Mouse (Mus musculus) A20 (cell line): ENCODE measurements around the gene Mettl8.

Source experiments
- DNase-seq: peaks from one replicate; pipeline ENCODE4 v3.0.0-alpha.2; 2011; ENCODE audit warnings: low read depth, low spot score

The Mettl8 gene

DNA sequence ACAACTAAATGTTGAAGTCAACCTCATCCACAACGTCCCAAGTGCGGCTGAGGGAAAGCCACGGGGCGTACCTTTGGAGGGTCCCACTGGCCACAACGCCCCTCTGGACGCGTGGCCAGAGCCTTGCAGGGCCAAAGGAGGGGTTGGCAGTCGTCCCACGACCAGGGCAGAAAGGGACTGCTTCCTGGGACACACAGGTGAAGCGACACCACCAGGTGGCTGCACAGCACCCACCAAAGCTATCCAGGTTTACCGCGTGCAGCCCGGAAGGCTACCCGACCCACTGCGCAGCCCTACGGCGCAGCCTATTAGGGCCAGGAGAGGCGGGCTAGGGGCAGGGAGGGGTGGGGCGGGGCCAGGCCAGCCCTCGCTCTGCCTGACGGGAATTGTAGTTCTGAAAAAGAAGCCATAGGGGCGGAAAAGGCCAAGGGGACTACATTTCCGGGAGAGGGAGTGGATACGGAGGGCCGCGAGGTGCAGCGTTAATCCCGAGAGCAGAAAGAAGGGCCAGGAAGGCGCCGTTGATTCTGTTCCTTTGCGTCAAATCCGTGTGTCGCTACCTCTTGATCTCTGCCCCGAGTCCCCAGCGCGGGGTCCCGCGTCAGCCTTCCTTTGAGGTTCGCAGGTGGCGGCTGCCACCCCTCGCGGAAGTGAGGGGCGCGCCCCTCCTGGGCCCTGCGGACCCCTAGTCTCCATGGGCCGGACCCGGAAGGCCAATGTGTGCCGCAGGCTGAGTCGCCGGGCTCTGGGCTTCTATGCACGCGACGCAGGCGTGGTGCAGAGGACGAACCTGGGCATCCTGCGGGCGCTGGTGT lies at the start of gene Mettl8, which contains the start of gene Dcaf17:
Gene Mettl8, minus strand, starts transcription at position 284 of the 815 bp plus-strand sequence.
Gene Dcaf17, plus strand, starts transcription at position 29 of the 815 bp plus-strand sequence.
- DNase-seq = peak; percentile 99

DNA sequence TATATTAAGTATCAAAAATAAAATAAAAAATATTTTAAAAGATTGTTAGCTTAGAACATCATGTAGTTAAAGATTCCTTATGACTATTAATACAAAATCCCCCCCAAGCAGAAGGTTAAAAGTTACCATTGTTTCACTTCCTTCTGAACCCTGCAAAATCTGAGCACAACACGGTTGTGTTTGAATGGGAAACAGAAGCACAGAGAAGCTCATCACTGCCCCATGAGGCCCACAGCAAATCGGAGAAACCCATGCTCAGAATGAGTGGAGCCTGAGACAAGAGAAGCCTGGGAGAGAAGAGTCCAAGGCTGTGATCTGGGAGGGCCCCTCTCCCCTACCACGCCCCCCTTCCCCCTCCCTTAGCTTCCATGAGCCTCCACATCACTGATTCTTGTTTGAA lies 49.3 kb upstream of the Mettl8 start:
- peak; percentile 87 for DNase-seq

DNA sequence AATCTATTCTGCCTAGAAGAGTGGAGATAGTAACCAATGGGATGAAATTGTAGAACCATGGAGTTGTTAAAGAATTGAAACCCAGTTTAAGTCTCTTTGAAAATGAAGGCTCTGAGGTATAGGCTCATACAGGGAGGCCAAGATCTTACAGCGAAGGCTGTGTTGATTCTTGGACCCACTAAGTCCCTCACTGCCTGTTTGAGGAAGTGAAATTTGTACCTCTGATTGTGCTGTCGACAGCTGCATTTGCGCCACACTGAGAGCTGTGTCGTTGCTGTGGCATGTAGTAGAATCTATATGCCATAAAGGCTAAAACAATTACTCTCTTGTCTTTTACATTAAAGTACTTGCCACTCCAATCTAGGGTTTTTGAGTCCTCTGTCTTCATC lies 47.9 kb upstream of the Mettl8 start:
- peak; percentile 90 for DNase-seq

DNA sequence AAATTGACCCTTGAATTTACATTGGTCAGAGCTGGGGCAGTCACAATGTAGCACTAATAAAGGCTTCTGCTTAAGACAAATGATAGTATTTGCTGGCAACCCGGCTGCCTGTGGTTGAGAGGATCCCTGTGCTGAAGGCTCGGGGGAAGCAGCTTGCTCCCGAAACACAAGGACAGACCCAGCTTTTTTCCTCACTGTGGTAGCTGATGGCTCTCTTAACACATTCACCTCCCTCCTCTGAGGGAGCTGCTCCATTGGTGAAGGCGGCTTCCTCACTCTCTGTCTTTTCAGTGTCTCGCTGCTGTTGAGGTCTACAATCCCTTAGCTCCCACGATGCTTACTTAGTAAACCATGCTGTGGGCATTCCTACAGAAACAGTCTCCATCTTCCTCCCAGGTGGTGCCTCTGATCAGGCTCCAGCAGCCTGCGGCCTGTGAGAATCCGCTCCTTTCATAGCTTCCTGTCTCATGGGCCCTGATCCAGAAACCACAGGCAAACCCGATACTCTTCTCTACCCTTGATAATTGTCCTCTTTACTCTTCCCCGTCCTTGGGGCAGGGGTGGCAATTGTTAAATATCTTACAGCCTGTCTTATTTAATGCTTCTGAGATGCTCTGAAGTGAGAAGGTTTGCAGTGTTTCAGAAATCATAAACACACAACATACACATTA lies 47.4 kb upstream of the Mettl8 start:
- DNase-seq = no peak

DNA sequence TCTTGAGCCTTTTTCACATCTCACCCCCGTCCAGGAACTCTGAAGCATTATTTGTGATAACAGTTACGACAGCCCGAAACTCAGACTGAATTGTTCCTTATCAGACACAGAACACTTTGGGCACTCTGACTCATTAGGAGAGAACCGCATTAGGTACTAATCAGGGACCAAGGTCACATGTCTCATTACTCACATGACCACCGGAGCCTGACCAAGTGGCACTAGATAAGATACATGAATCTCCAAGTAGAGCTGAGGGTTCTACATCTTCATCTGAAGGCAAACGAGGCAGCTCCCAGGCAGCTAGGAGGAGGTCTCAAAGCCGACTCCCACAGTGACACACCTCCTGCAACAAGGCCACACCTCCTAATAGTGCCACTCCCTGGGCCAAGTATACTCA lies 40.8 kb upstream of the Mettl8 start:
- DNase-seq = peak; percentile 79

DNA sequence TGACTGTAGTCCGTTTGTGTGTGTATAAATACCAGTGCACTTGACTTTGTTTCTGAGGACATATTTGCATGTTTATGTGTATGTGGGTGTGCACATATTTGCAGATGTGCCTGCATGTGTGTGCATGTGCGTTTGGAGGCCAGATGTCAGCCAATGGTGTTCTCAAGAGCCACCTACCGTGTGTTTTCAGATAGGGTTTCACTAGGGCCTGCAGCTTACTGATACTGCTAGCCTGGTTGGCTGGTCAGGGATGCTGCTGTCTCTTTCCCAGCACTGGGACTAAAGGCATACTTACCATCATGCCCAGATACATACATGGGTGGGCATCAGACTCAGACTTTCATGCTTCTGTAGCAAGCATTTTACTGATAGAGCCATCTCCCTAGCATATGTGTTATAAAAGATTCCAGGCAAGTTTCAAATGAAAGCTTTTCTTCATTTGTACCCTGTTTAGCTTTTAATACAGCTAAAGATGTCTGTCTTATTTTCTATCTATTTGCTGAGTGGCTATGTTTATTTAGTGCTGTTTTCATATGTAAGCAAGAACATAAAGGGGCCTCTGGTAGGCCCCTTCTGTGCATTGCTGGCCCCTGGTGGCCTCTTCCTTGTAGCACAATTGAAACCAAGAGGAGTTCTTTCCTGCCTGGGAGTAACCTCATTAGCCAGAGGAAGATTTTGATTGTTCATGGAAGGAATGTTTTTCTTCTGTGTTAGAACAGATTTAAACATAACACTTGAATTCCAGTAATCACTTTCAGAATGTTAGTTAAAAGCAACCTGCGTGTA lies 35.5 kb upstream of the Mettl8 start:
- DNase-seq = no peak

DNA sequence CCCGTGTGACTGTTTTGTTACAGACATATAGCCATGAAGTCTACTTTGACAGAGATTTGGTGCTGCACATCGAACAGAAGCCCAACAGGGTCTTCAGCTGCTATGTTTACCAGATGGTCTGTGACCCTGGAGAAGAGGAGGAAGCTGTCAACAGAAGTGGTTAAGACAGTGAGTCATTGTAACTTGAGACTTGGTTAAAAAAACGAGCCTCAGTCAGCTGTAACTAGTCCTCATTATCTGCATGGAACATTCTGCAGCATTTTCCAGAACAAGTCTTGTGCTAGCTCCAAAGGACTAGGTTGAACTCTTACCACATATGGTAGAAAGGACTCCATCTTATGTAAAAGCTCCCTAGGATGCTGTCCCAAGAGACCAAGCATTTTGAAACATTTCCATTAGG lies 34.4 kb upstream of the Mettl8 start:
- DNase-seq = no peak

DNA sequence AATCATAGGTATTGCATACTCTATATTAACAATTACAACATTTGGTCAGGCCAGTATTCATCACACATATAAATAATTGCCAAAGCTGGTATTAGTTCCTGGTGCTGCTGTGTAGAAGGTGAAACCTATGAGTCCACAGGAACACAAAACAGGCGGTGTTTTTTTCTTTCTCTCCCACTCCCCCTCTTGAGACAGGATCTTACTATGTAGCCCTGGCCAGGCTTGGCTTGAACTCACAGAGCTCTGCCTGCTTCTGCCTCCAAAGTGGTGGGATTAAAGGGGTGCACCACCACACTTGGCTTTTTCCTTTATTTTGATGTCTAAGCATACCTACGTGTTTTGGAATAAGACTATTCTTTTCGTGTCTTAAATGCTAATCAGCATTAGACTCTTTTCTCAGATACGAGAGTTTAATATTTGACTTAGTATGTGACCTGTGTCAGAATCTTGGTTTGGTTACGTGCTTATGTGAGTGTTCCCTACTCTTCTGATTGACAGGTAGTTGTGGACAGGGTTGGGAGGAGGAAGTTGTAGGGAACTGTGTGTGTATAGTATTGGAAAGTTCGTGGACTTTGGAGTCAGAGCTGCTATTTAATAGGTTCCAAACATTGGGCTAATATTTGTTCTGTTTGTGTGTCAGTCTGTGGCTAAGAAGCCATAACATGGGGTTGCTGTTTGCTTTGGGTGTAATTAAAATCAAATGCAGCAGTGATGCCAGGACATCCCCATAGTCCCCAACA lies 28.2 kb upstream of the Mettl8 start:
- no peak for DNase-seq

DNA sequence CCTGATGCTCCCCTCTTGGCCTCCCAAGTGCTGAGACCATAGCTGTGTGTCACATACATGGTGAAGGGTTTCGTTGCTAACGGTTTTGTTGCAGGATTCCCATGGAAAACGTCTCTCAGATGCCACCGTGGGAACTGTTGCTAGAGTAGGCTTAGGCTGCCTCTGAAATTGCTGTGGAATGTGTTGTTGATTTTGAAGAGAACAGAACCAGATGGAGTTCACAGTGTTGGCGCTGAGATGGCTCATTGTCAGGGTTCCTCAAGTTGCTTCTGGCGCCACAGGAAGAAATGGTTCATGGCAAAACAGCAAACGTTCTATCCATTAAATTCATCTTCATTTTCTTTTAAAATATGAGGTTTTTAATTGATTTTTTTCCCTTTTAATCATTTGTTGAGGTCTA lies 27.0 kb upstream of the Mettl8 start:
- no peak for DNase-seq

DNA sequence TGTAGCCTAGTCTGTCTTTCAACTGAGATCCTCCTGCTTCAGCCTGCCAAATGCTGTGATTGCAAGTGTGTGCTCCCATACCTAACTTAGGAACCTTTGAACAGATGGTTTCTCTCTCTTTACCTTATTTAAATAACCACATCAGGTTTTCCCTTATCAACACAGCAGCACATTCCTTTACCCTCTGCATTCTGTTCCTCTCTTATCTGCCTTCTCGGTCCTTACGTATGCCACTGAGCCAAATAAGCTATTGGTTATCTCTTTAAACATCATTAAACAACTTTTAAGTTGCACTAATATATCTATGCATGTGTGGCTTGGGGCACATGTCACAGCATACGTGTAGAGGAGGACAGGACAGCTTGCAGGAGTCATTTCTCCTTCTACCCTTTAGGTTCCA lies 18.4 kb upstream of the Mettl8 start:
- no peak for DNase-seq

DNA sequence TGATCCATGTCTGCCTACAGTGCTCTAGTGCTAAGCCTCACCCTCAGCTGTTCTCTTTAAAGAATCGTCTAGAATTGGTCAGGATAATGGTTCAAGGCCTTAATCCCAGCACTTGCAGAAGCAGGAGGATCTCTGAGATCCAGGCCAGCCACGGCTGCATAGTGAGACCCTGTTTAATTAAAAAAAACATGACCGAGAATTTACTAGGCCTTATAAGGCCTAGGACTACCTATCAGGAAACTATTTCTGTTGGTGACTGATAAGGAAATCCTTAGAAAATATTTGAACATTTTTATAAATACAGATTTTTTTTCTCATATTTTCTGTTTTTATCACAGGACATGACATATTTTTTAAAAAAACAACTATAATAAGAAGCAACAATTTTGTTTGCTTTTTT lies 17.9 kb upstream of the Mettl8 start:
- no peak for DNase-seq

DNA sequence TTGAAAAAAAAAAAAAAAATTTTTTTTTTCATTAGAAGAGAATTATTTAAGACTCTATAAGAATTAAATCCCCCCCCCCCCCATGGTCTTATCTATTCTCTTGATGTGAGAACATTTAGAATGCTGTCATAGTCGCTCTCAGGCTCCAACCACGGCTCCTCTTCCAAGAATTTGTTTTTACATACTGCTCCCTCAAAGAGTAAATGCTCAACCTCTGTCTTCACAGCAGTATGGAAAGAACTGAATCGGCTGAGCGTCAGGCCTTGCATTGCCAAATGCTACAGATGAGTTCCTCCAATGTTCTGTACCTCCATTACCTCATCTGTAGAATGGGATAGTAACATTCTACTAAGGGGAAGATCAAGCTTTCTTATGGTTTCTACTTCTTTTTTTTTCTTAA lies 16.2 kb upstream of the Mettl8 start:
- DNase-seq = no peak

DNA sequence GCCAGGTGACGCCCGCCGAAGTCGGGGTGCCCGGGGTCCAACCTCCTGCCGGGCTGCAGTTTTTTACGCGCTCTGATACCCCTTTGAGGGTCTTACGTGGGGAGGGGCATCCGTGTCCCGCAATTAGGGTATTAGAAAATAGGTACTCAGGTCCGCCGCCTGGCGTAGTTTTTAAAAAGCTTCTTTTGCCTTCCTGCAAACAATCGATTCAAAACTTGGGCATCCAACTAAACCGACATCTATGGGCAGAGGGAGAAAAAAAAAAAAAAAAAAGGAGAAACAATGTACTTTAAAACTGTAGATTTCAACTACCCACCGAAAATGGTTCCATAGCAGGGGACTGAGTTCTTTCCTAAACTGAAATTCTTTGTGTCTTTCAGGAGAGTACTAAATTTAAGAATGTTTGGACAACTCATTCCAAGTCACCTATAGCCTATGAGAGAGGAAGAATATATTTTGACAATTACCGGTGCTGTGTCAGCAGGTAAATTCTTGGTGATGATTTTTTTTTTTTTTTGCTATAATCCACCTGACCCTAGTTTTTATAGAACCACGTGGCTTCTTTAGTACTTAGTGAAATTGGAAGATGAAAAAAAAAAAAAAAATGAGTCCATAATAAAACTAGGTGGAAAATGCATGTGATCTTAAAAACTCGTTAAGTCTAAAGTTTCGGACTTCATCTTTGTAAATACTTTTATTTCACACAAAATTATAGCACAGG lies 892 bp upstream of the Mettl8 start:
- no peak for DNase-seq

DNA sequence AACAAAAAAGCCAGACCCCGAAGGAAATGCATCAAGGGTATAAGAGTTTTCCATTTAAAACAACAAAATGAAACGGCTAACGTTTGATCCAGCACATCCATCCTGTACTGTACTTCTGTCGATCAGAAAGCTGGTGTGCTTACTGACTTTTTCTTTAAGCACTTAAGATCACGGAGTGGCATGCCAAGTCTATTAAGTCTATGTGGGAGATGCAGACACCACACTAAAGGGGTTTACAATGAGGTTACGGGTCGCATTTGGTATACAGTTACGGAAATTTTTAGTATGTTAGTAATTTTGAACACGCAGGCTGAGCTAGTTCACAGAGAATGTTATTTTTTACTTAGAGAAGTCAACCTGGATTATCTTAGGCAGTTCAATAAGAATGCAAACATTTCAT lies 667 bp downstream of the Mettl8 start:
- peak; percentile 55 for DNase-seq

DNA sequence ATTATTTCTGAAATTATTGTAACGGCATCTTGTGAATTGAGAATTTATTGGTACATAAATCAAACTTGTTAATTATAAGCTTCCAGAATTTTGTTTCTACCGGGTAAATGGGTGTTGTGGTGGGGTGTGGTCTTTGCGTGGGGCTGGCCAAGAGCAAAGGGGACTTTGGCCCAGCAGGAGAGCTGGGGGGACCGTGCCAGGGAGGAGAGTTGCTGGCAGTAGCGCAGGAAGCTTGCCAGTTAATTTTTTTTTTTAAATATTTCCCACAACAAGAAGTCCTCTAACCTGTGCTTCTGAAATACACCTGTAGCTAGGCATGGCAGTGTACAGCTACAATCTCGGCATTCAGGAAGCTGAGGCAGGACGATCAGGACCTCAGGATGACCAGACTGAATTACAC lies 4.9 kb downstream of the Mettl8 start:
- DNase-seq = no peak

DNA sequence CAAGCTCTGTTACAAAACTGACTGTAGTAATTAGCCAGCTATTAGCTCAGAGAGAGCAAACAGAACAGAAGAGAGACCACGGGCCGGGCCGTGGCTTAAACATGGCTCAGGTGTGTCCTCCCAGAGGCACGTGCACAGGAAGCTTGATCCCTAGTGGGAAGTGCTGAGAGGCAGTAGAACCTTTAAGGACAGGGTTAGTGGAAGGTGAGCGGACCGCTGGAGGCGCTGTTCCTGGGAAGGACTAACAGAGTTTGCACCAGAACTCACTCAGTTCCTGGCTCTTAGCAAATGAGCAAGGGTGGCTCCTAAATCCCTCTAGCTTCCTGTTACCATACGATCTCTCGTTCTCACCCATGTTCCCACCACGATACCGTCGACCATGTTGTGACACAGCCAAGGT lies 6.5 kb downstream of the Mettl8 start:
- no peak for DNase-seq

DNA sequence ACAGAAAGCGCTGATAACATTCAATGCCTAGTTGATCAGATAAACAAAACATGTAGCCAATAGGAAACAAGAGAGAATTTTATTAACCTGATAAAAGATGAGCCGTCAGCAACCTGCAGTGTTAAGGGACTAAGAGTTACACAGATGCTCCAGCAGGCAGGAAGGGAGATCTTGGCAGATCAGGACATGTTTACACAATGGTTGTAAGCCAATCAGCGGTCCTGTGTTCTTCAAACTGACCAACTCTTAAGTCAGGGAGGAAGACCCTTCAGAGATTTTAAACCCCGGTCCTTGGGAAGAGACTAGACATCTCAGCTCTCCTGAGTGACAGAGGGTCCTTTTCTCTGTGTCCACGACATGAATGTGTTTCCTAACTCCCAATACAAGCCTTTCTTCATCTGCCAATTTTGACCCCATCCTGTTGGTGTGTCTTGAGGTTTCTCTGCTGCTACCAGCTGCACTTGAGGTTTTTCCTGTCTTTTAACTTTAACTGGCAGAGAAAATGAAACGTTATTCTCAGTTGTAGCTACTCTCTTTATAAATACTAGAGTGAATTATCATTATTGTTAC lies 8.5 kb downstream of the Mettl8 start:
- no peak for DNase-seq

DNA sequence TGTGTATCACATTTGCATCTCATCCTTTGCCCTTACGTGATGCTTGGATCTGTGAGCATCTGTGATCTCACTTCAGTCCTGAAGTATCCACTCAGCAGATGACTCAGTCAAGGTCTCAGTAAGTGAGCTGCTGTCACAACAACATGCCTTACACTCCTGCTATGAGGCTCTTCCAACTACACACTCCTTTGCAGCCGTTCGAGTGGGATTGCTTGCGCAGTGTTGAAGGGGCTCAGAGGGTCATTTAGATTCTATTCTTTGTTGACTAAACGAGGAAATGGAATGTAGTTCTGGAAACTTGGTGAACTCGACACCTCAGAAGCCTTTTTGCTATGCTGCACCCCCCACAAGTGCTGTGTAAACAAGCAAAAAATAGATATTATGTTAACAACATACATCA lies 9.2 kb downstream of the Mettl8 start:
- no peak for DNase-seq

DNA sequence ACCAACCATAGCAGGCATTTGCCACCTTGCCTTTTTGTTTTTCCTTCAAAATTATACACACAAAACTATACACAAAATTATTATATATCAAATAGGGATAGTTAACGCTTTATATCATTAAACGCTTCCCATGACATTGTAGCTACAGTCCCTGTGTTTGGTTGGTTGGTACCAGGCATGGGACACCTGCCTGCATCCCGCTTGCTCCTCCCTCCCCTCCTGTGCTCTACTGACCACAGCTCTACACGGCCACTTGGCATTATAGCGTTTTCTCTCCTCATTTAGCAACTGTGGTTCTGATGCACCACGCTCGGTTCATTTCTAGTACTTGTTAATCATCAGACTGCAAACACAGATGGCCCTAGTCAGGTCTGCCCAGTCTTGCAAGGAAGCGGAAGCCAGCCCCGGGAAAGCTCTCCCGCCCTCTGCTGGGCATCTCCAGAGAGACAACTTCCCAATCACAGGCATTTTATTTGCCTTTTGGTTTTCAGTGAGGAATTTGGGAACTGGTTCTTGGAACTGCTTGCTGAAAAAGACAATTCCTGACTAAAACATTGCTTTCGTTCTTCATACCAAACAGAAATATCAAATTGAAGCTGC lies 15.8 kb downstream of the Mettl8 start:
- DNase-seq = peak; percentile 55

DNA sequence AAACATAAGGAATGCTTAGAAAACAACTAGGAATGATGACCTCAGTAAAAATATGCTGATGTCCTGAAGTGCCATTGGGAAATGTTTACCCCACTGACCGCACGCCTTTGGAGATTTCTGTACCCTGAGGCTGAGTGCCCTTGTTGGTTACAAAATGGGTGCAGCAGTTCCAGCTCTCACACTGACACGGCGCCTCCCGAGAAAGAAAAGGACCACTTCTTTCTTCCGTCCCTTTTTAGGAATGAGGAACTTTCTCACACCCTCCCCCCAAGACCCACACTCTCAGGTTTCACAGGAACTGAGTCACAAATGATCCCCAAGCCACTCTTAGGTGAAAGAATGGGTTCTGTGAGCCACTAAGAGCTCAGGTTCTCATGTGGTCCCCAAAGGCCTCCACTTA lies 17.9 kb downstream of the Mettl8 start:
- DNase-seq = no peak
